Mouse (Mus musculus) liver, embryonic 15.5 days (tissue): ENCODE data around the gene Tnf. TPM values are rescaled to one million over a fixed set of nuclear protein-coding genes. Genes with fewer than 3 reads are reported as not detected.

Experiments used
- ATAC-seq: fragments of 200-750 bp; cut with Nextera tagmentation; 2 replicates; pipeline ENCODE4 v1.8.0; 2017; ENCODE audit warnings: moderate number of reproducible peaks, mild to moderate bottlenecking, moderate library complexity; ENCODE audit not compliant: insufficient read depth
- H3K27ac ChIP-seq: fragments of 300-500 bp; sonication (generic); replicated peaks from 2 replicates; pipeline ENCODE4 v1.5.1; 2015; ENCODE audit warnings: mild to moderate bottlenecking, inconsistent platforms
- H3K27me3 ChIP-seq: fragments of 300-500 bp; sonication (generic); 2 replicates; pipeline ENCODE4 v1.6.1; 2015; ENCODE audit warnings: mild to moderate bottlenecking, inconsistent platforms
- H3K36me3 ChIP-seq: fragments of 300-500 bp; sonication (generic); replicated peaks from 2 replicates; pipeline ENCODE4 v1.6.1; 2015; ENCODE audit warnings: moderate library complexity, mild to moderate bottlenecking, inconsistent platforms
- H3K4me1 ChIP-seq: fragments of 300-500 bp; sonication (generic); replicated peaks from 2 replicates; pipeline ENCODE4 v1.6.1; 2015; ENCODE audit warnings: inconsistent platforms
- H3K4me2 ChIP-seq: fragments of 300-500 bp; sonication (generic); 2 replicates; pipeline ENCODE4 v1.6.1; 2015; ENCODE audit warnings: moderate library complexity, mild to moderate bottlenecking, inconsistent platforms
- H3K4me3 ChIP-seq: fragments of 300-500 bp; sonication (generic); replicated peaks from 2 replicates; pipeline ENCODE4 v1.5.1; 2015; ENCODE audit warnings: mild to moderate bottlenecking, inconsistent platforms
- H3K9ac ChIP-seq: fragments of 300-500 bp; sonication (generic); 2 replicates; pipeline ENCODE4 v1.6.1; 2015; ENCODE audit warnings: moderate library complexity, mild to moderate bottlenecking, inconsistent platforms
- H3K9me3 ChIP-seq: fragments of 300-500 bp; sonication (generic); replicated peaks from 2 replicates; pipeline ENCODE4 v1.6.1; 2016; ENCODE audit warnings: inconsistent platforms
- WGBS: fragments of 180-500 bp; shearing (Covaris S2); methylation state at CpG from one replicate; pipeline ENCODE4 v1.1.7; 2015; ENCODE audit warnings: mixed read lengths; ENCODE audit not compliant: insufficient replicate concordance; 5-methylcytosine and 5-hydroxymethylcytosine counted together
- polyA plus RNA-seq: library from polyadenylated mRNA; unstranded; fragments of >200 nt; fragmentation: Nextera tagmentation; extraction: Ambion mirVana; gene quantifications from 2 replicates; pipeline ENCODE4 v1.2.1, GENCODE M21; 2015

Tnf gene
- polyA plus RNA-seq, 1 experiment from 2014 or later = 0.36 TPM

DNA sequence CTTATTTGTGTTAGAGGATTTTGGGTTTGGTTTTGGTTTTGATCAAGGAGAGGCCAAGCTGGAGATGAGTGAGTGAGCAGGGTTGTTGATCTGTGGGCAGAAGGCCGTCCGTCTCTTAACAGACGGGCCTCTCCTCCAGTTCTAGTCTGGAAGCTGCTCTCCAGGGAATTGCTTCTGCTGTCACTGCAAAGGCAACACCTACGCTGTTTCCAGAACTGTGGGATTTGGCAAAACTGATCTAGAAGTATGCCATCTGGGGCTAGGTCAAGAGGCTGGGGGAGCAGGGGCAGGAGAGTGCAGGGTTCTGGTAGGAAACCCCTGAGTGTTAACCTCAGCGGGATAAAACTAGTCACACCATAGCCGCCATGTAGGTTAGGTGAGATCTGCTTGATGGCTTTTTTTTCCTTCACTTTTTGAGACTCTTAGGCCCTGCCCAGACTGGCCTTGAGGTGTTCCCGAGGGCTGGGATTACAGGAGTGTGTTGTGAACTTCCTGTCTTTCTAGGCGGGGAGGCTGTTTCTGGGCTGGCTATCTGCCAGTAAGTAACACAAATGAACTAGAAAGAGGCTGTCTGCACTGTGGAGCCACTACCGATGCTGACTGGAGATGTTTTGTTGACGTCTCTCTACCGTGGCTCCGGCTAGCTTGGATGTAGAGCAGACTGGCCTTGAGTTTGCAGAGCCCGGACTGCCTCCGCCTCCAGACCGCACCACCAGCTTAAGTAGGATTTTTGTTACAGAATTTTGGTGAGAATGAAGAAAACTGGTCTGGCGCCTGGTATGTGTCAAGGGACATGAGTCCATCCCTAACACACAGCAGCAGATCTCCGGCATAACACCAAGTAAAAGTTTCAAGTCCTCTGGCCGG, 31.5 kb upstream of the Tnf start, which contains the start of gene Atp6v1g2:
Gene Atp6v1g2 (plus strand): TSS at position 547 of the 867 bp plus-strand sequence.
- peaks cover 54% of the 10 kb centered on the region for H3K4me1 ChIP-seq
- 62% methylated on average over 18 of the region's 18 CpGs for WGBS
- peak within 1 kb of the TSS; percentile 95 for H3K4me2 ChIP-seq
- no peaks in the 10 kb centered on the region for H3K9me3 ChIP-seq
- H3K4me3 ChIP-seq = peak within 1 kb of the TSS; percentile 69
- ATAC-seq = no peak
- H3K9ac ChIP-seq = no peak within 1 kb of the TSS; the same call in 1 of the 2 replicates
- peak within 1 kb of the TSS; percentile 93 for H3K27ac ChIP-seq
- peaks cover 41% of the 10 kb centered on the region for H3K36me3 ChIP-seq
- H3K27me3 ChIP-seq = no peaks in the 10 kb centered on the region

DNA sequence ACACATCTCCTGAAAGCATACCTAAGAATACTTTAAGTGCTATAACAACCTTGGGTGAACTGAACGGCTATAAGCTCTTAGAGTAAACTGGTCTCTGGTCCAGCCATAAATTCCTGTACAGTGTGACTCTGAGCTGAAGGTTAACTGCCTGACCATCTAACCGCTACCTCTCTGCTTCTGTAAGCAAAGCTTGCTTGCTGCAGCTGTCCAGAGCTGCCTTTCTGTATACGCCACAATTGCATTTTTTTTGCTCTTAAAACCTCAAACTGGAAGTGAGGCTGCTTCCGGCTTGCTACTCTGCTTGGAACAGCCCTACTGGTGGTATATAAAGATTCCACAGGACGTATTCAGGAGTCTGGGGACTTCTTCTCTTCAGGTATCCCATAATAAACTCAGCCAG, 30.9 kb upstream of the Tnf start:
- Histone ChIP-seq H3K27me3 (no peaks in the 10 kb centered on the region), H3K4me3 (peak overlapping the region; percentile 12), H3K4me2 (peak overlapping the region; percentile 95), H3K9me3 (no peaks in the 10 kb centered on the region), H3K4me1 (peaks cover 54% of the 10 kb centered on the region), H3K9ac (no peak overlapping the region), H3K36me3 (peaks cover 48% of the 10 kb centered on the region), H3K27ac (0 out of 2 replicates have a peak overlapping the region, but pooled peaks have one; percentile 93)
- 57% methylated on average over 5 of the region's 5 CpGs for WGBS
- ATAC-seq = no peak

DNA sequence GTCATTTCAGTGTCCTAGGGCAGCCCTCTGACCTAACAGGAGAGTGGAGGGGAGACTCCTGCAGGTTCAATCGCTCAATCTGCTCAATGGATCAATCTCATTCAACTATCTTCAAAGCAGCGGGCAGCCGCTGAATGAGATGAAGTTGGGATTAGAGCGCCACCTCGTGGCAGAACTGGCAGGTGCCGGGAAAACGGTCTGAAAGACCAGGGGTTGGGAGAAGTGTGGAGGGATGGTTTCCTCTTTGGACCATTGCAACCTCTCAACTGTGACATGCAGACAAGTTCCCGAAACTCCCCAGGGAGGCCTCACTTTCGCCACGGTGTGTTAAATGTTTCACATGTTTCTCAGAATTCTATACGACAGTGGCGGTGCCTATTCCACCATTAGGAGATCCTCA, 30.2 kb upstream of the Tnf start:
- Histone ChIP-seq H3K27ac (0 out of 2 replicates have a peak overlapping the region, but pooled peaks have one; percentile 93), H3K9ac (peak overlapping the region; percentile 6; the same call in 1 of the 2 replicates), H3K4me3 (peak overlapping the region; percentile 12), H3K36me3 (peaks cover 52% of the 10 kb centered on the region), H3K4me2 (peak overlapping the region; percentile 95), H3K27me3 (no peaks in the 10 kb centered on the region), H3K4me1 (peaks cover 54% of the 10 kb centered on the region), H3K9me3 (no peaks in the 10 kb centered on the region)
- 6% methylated on average over 12 of the region's 12 CpGs for WGBS
- no peak for ATAC-seq

DNA sequence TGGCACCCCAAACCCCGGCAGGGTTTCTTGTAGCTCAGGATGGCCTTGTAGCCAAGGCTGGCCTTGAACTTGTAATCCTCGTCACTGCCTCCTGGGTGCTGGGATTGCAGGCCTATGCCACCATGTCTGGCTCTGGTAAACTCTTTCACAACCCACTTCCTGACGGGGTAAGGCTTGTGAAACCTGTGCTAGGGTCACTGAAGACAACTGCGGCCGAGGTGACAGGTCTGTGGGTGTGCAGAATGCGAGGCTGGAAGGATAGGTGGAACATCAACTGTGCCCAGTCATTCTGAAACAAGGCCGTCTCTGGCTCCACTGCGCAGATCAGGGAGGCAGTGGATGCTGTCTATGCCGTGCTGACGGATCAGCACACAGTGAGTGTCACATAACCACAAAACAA, 29.2 kb upstream of the Tnf start:
- Histone ChIP-seq H3K4me1 (peaks cover 50% of the 10 kb centered on the region), H3K4me3 (no peak overlapping the region), H3K9ac (no peak overlapping the region), H3K36me3 (peaks cover 52% of the 10 kb centered on the region), H3K27me3 (no peaks in the 10 kb centered on the region), H3K27ac (peak overlapping the region; percentile 7; the same call in 1 of the 2 replicates), H3K4me2 (no peak overlapping the region), H3K9me3 (no peaks in the 10 kb centered on the region)
- 76% methylated on average over 10 of the region's 10 CpGs for WGBS
- ATAC-seq = no peak

DNA sequence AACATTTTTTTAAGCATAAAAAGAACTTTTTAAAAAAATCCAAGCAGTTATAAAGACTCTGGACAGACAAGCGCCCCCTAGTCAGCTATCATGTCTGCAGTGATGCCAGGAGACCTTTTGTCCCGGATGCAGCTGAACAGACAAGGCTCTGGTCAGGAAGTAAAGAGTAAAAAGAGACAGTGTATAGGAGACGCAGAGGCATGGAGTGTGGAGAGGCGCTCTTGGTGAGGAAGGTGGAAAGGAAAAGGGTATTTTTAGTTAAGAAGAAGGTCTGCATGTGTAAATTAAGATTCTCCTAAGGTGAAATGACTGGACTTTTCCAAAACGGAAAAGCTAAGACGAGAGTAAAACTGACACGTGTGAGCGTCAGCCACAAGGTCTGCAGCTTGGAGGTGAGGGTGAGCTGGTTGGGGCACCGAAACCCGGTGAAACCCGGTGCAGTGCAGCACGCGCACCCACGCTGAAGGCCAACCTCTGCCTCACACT, 24.8 kb upstream of the Tnf start:
- H3K27ac ChIP-seq = no peak overlapping the region
- H3K27me3 ChIP-seq = no peaks in the 10 kb centered on the region
- no peaks in the 10 kb centered on the region for H3K9me3 ChIP-seq
- ATAC-seq = no peak
- H3K4me1 ChIP-seq = peaks cover 28% of the 10 kb centered on the region
- H3K4me3 ChIP-seq = no peak overlapping the region
- H3K36me3 ChIP-seq = peaks cover 54% of the 10 kb centered on the region
- 69% methylated on average over 14 of the region's 14 CpGs for WGBS
- H3K4me2 ChIP-seq = no peak overlapping the region
- no peak overlapping the region for H3K9ac ChIP-seq

DNA sequence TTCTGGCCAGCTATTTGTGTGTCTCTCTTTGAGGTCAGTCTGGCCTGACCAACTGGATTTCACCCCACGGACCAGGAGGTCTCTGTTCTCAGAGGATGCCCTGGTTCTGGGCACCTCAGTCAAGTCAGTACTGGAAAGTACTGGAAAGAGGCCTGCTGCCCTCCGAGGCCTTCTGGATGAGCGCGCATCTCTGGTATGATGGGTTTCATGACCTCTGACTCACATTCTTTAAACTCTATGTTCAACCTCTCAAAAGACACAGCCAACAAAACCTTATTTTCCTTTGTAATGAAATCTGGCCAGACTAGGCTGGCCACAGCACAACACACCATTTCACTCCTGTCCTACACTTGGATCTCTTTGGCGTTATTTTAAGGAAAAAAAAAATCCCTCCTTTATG, 23.6 kb upstream of the Tnf start:
- Histone ChIP-seq H3K27me3 (no peaks in the 10 kb centered on the region), H3K27ac (no peak overlapping the region), H3K9me3 (no peaks in the 10 kb centered on the region), H3K4me3 (no peak overlapping the region), H3K4me2 (no peak overlapping the region), H3K9ac (no peak overlapping the region), H3K36me3 (peaks cover 47% of the 10 kb centered on the region), H3K4me1 (peaks cover 25% of the 10 kb centered on the region)
- 85% methylated on average over 5 of the region's 5 CpGs for WGBS
- no peak for ATAC-seq

DNA sequence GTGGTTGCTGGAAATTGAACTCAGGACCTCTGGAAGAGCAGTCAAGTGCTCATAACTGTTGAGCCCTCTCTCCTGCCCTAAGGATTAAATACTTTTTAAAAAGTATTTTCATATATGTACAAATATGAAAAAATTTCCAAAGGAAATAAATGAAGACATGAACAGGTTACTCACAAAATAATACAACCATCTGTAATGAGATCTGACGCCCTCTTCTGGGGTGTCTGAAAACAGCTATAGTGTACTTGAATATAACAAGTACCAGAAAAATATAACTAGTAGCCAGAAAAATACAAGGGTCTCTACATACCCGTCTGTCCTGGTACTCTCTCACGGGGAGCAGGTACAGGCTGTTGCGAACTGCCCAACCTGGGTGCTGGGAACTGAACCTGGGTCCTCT, 22.8 kb upstream of the Tnf start:
- WGBS = 77% methylated on average over 4 of the region's 4 CpGs
- H3K36me3 ChIP-seq = peaks cover 43% of the 10 kb centered on the region
- no peak overlapping the region for H3K4me2 ChIP-seq
- no peaks in the 10 kb centered on the region for H3K9me3 ChIP-seq
- H3K4me1 ChIP-seq = peaks cover 33% of the 10 kb centered on the region
- H3K9ac ChIP-seq = no peak overlapping the region
- no peak for ATAC-seq
- H3K27me3 ChIP-seq = no peaks in the 10 kb centered on the region
- H3K4me3 ChIP-seq = no peak overlapping the region
- no peak overlapping the region for H3K27ac ChIP-seq

DNA sequence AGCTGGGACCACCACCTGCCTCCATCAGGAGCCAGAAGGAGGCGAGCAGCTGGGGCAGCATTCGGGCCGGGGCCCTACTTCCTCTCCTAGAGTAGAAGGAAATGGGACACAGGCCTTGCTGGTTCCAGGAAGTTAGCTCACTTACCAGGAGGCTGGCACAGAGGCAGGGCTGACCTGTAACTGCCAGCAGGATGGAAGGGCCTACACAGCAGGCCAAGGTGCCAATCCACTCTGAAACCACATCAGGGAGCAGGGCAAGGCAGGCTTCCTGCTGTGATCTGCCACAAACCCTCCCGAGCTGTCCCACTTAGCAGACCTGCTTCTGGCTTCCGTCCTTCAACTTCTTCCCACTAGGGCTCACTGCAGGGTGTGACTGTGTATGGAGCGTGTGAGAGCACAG, 20.5 kb upstream of the Tnf start:
- WGBS = 46% methylated on average over 6 of the region's 6 CpGs
- H3K4me3 ChIP-seq = no peak overlapping the region
- peaks cover 52% of the 10 kb centered on the region for H3K4me1 ChIP-seq
- H3K36me3 ChIP-seq = peaks cover 21% of the 10 kb centered on the region
- ATAC-seq = no peak
- peak overlapping the region; percentile 53; the same call in 1 of the 2 replicates for H3K27ac ChIP-seq
- H3K27me3 ChIP-seq = no peaks in the 10 kb centered on the region
- H3K9ac ChIP-seq = no peak overlapping the region
- H3K9me3 ChIP-seq = no peaks in the 10 kb centered on the region
- H3K4me2 ChIP-seq = no peak overlapping the region; the same call in 1 of the 2 replicates

DNA sequence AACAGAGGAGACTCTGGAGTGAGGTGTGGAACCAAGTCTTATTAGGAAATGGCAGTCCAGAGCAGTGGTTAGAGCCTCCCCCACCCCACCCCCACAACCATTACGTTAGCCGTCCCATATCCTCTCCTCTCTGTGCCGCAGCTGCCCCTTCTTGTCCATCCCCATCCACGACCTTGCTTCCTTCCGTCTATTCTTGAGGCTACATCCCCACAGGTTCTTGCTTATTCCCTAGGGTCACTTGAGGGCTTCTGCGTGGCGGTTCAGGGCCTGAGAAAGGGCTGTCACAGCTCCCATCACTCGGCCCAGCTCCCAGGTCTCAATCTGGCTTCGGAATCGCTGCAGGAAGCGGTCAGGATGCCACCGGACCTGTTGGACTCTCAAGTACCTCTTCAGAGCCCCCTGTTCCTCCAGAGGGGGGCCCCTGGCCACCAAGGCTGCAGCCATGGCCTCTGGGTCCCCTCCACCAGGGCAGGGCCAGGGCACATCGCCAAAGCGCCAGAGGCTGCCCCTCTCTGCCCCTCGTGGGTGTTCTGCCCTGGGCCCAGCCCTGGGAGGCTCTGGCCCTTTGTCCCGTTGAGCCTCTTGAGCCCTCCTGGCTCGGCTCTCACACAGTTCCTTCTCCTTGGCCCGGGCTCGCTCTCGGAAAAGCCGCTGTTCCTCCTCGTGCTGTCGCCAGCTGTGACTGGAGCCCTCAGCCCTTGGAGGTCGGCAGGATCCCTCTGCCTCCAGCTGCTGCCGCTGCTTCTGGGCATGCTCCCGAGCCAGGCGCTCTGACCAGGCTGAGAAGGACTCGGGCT, 18.5 kb upstream of the Tnf start, which contains the start of gene Gm16181:
Gene Gm16181 (plus strand): TSS at position 679 of the 797 bp plus-strand sequence.
- no peak for ATAC-seq
- no peak within 1 kb of the TSS for H3K9ac ChIP-seq
- 56% methylated on average over 28 of the region's 28 CpGs for WGBS
- peaks cover 19% of the 10 kb centered on the region for H3K36me3 ChIP-seq
- peak within 1 kb of the TSS; percentile 61 for H3K27ac ChIP-seq
- H3K9me3 ChIP-seq = no peaks in the 10 kb centered on the region
- 0 out of 2 replicates have a peak, but pooled peaks cover 2% of the 10 kb centered on the region for H3K27me3 ChIP-seq
- H3K4me2 ChIP-seq = 0 out of 2 replicates have a peak within 1 kb of the TSS, but pooled peaks have one; percentile 10
- H3K4me3 ChIP-seq = no peak within 1 kb of the TSS
- H3K4me1 ChIP-seq = peaks cover 43% of the 10 kb centered on the region

DNA sequence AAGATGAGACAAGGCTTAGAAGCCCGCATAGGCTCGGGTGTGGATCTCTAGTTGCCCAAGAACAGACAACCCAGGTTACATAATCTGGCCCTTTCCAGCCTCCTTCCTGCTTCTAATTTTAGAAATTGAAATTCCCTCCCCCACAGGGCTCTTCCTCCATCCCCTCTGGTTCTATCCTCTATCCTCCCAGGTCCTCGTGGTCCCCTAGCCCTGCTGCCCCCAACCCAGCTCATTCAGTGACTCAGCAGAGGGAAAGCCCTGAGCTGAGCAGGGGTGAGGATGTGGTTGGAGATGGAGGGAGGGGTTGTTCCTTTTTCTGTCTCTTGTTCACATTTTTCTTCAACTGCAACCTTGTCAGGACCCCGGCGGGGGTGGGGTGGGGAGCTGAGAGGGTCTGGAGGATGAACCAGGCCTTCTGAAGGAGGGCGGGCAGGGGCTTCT, 17.8 kb upstream of the Tnf start:
- no peak for ATAC-seq
- Histone ChIP-seq H3K27ac (peak overlapping the region; percentile 61), H3K9ac (no peak overlapping the region), H3K27me3 (0 out of 2 replicates have a peak, but pooled peaks cover 3% of the 10 kb centered on the region), H3K4me3 (no peak overlapping the region), H3K36me3 (peaks cover 13% of the 10 kb centered on the region; the same call in 1 of the 2 replicates), H3K9me3 (no peaks in the 10 kb centered on the region), H3K4me1 (peaks cover 44% of the 10 kb centered on the region), H3K4me2 (no peak overlapping the region)
- 11% methylated on average over 6 of the region's 6 CpGs for WGBS
